Mouse (Mus musculus) retina, adult 2 months (tissue): ENCODE results near the gene Gusb.

Experiments used
- DNase-seq: peaks from one replicate; pipeline ENCODE4 v3.0.0-alpha.2; 2012; ENCODE audit warnings: low read depth, low spot score

The Gusb gene

DNA sequence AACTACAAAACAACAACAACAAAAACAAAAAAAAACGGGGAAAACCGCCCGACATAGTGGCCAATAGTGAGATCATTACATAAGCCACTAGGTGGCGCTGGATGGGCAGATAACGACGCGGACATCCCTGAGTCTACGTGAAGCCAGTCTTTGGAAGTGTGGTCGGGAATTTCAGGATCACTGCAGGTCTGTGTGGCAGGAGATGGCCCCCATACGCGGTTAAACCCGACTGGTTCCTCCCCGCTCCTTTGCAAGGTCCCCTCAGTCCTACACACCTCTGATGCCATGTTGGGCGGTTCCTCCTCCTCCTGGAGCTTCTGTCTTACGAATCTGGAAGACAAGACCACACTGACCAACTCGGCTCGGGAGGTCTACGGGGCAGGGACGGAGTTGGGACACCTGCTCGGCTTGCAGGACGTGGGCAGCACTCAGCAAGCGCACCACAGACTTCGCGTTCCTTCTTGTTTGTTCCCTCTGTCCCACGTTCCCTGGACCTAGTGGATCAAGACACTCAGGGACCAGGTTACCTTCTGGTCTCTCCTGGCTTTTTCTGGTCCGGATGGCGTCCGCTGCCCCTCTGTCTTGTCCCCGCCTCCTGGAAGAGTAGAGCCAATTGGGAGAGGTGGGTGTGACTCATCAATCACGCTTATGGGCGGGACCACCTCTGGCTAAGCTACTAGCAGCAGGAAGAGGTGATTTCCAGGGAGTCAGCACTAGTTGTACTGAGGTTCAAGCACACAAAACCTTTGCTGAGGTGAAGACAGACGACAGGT is 21.1 kb upstream of the Gusb start:
- peak; percentile 54 for DNase-seq

GRCm38 (mm10) chr5:130023067-130023766 is 20.4 kb upstream of the Gusb start:
- no peak for DNase-seq

DNA sequence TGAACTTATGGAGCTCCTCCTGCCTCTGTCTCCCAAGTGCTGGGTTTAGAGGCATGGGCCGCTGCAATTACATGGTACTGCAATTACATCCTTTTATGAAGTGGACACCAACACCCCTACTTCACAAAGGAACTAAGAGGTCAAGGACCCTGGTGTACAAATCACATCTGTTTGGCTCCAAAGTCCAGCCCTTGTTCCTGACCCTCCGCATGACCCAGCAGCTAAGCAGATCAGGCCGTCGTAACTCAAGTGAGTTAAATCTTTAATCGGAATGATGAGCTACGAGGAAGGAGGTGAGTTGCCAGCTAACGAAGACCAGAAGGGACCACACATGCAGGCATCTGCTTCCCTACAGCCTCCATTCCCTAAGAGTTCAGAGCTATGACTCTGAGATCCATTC is 19.5 kb upstream of the Gusb start:
- no peak for DNase-seq

DNA sequence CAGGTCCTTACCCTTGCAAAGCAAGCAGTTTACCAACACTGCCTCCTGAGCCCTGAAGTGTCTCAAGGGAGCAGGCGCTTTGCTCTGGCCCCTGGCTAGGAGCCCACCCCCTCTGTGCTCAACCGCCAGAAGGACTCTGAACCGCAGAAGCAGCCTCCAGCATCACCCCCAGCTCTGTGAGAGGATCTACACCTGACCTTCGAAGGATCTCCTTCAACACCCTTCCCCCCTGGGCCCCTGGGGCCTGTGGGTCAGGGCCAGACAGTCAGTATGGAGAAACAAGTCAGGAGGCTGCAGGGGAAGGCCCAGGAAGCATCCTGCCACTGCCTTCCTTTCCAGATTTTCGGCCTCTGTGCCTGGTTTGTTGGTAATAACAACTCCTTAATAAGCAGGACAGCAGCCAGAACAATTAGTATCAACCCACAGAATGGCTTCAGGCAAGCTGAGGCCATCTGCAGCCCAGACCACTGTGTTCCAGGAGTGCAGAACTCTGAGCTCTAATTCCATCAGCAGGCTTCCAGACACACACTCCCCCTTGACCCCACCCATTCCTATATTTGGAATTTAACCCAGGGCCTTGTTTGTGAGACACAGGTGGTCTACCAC is 18.6 kb upstream of the Gusb start:
- DNase-seq = no peak

DNA sequence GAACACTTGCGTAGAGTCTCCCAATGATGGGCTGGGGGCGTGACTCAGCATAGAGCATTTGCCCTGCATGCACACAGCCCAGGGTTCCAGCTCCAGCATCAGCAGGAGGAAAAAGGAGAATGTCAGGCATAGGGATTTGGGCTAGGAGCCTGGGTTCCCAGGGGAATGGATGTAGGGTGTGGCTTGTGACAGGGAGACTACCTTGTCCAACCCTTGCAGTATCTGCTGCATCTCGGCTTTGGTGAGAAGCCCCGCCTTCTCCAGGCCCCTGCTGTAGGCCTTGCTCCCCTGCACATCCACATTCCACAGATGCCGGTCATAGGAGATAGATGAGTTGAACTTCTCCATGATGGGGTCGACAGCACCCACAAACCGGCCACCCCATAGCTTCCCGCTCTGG is 16.6 kb upstream of the Gusb start:
- DNase-seq = no peak

GRCm38 (mm10) chr5:130015104-130015503 is 12.3 kb upstream of the Gusb start:
- no peak for DNase-seq

- DNase-seq = no peak
These were observed 8.1 kb upstream of the Gusb start for GRCm38 (mm10) chr5:130010961-130011360.

GRCm38 (mm10) chr5:130009784-130010183 is 6.9 kb upstream of the Gusb start:
- no peak for DNase-seq

- no peak for DNase-seq
These were observed 5.3 kb upstream of the Gusb start for GRCm38 (mm10) chr5:130008034-130008590.

DNA sequence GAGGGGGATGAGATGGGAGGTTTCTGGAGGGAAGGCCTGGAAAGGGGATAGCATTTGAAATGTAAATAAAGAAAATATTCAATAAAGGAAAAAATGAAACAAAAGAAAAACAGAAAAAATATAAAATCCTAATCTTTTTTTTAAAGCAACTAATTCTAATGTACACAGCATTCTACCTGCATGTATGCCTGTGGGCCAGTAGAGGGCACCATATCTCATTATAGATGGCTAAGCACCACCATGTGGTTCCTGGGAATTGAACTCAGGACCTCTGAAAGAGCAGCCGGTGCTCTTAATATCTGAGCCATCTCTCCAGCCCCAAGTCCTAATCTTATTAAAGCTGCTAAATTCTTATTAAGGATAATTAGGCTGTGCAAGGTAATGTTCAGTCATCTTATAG is 4.5 kb upstream of the Gusb start:
- no peak for DNase-seq

- DNase-seq = no peak
These were observed 380 bp upstream of the Gusb start for GRCm38 (mm10) chr5:130003229-130003628.

DNA sequence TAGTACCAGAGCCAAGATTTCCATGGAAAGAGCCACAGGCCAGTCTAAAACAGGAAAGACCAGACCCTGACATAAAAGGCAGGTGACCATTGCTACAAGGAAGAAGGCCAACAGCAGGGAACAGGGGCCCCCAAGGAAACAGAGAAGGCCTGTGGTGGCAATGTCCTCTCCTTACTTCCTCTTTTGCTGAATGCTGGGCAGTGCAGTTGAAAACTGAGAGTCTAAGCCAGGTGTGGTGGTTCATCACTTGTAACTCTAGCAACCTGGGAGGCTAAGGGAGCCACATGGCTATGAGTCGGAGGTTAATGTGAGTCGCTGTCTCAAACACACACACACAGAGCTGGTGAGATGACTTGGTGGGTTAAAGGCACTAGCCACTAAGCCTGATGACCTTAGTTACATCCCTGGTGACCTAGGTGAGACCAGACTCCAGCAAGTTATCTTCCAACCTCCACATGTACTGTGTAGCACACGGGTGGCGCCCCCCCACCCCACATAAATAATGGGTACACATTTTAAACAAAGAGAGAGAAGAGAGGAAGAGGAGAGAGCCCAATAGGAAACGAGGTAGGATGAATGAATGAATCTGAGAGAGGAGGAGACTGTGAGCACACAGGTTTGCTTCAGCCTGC is 1.4 kb downstream of the Gusb start:
- DNase-seq = no peak

DNA sequence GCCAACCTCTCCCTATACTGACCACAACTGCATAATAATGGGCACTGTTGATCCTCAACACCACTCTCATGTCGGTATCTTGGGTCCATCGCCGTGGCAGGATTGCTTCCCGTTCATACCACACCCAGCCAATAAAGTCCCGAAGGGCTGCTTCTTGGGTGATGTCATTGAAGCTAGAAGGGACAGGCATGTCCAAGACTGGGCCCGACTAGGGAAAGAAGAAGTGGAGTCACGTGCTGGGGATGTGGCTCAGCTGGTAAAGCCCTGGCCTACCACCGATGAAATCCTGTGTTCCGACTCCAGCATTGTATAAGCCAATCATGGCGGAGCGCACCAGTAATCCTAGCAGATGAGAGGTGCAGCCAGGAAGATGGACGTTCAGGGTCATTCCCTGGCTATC is 2.1 kb downstream of the Gusb start:
- DNase-seq = no peak

GRCm38 (mm10) chr5:129999097-129999496 is 3.8 kb downstream of the Gusb start:
- DNase-seq = peak; percentile 47

DNA sequence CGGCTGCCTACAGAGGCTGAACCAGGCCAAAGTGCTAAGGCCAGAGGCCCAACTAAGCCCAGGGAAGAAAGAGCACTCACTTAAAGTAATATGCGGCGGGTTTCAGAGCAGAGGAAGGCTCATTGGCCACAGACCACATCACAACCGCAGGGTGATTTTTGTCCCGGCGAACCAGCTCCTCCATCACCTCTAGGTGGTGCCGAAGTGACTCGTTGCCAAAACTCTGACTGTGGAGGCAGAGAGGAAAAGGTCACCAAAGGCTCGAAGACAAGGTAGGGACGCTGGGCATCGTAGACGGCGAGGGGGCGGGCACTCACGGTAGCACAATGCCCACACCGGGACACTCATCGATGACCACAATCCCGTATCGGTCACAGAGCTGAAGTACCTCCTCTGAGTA is 5.1 kb downstream of the Gusb start:
- DNase-seq = no peak

- DNase-seq = no peak
These were observed 7.9 kb downstream of the Gusb start for GRCm38 (mm10) chr5:129994989-129995388.

DNA sequence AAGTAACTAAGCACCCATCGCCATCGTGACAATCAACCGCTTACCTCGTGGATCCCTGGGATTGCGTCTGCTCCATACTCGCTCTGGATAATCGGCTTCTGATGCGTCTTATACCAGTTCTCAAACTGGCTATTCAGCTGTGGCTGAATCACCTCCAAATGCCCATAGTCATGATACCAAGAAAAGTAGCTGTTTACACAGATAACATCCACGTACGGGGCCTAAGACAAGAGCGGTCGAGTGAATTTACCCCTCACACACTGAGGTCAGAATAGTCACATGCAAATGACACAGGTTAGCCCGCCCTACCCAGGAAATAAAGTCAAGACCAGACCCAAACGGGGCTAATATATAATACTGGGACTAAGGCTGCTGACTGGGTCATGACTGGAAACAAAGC is 9.5 kb downstream of the Gusb start:
- no peak for DNase-seq

DNA sequence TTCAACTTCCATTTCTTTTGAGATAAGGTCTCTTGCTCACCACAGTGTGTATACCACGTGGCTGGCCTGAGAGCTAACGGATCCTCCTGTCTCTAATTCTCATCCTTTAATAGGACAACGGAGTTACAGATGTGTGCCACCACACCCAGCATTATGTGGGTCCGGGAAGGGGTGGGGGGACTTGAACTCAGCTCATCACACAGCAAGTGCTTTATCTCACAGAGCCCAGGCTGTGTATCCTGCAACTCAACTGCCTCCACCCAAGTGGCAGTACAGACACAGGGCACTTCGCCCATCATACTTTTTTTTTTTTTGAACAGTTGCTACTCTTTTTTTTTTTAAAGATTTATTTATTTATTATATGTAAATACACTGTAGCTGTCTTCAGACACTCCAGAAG is 11.0 kb downstream of the Gusb start:
- no peak for DNase-seq

DNA sequence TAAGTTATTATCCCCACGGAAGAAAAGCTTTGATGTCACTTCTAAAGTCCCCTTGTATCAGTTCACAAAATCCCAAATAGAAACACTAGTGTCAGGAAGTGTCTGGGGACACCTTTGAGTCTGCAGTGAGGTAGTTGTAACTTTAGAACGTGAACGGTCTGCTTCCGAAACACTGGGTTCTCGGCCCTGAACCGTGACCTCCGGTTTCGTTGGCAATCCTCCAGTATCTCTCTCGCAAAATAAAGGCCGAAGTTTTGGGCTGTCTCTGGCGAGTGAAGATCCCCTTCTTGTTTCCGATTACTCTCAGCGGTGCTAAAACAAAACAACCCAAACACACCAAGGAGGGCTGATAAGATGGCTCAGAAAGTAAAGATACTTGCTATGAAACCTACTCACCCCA is 13.5 kb downstream of the Gusb start:
- no peak for DNase-seq

DNA sequence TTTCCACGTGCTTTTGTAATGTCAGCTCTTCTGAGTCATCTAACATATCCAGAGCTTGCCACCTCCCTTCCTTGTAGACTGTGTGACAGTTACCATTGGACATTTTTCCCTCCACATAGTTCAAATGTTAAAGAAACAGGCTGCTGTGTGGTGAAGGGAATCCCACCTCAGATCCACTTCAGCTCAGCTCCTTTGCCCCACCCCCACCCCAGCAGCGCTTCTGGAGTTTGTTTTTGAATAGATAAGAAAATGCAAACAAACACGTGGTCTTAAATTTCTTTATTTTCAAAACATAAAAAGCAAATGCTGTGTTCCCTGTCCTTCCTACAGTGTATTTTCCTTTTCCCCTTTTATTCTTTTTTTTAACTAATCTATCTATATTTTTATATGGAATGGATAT is 22.6 kb downstream of the Gusb start:
- DNase-seq = no peak

- DNase-seq = no peak
These were observed 24.2 kb downstream of the Gusb start for GRCm38 (mm10) chr5:129978608-129979007.

DNA sequence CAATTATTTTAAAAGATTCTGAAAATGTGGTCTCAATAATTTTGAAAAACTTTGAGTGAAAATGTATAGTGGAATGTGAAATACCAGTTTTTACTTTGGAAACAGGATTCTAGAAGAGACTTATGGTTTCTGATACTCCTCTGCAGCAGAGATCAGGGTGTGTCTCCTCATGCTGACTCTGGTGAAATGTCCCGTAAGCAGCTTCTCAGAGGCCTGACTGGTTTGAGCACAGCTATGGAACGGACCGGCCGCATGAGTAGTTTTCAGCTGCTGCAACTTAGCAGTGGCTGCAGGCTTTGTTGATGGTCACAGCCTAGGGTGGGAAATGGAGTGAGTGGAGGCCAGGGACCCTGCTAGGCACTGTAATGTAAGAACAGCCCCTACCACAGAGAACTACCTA is 25.1 kb downstream of the Gusb start:
- no peak for DNase-seq
